Comparison of ENCODE assay signal across 8 mouse cellular contexts in the genomic region with DNA sequence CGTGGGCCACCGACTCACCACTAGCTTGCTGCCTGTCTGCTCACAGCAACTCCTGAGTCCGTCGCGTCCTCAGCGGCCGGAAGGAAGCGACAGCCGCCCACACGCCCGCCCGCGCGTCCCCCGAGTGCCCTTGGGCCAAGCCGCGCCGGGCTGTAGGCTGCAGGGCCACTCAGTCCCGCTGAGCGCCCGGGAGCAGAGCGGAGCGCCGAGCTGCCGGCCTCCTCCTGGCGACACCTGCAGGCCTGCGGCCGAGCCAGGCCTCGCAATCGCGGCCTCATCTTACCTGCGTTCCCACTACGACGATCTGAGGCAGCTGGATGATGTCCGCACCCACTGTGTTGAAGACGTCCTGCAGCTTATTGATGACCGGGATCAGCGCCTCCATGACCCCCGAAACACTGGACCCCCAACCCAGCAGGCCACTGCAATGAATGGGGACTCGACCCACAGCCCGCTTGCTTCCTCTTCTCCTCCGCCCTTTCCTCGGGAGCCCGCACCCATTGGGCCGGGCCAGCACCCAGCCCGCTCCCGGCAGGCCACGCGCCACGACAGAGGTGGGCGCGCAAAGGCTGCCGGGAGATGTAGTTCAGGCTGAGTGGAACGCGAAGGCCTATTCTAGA. TPM values are rescaled to one million over a fixed set of nuclear protein-coding genes. Genes with fewer than 3 reads are reported as not detected.
DNase-seq lines count a peak whose midpoint lies in the region; ATAC-seq lines count a peak whose summit lies in the region.

A gene (minus strand): TSS at position 479 of the 620 bp plus-strand sequence.

- peak within 1 kb of the TSS; percentile 87 for H3K4me3 ChIP-seq in intestine, embryonic 14.5 days (ENCODE audit: low read depth, low read length)

- whole genome bisulfite sequencing in intestine, embryonic 14.5 days = under 1% methylated on average over 55 of the region's 55 CpGs

- H3K9ac ChIP-seq in intestine, embryonic 14.5 days (ENCODE audit: low read length) = peak within 1 kb of the TSS; percentile 79

- H3K4me1 ChIP-seq in intestine, embryonic 14.5 days (replicated peaks; ENCODE audit: control insufficient read depth, insufficient read depth, low read length) = peaks cover 6% of the 10 kb centered on the region

- H3K27ac ChIP-seq in intestine, embryonic 14.5 days (ENCODE audit: low read depth) = peak within 1 kb of the TSS; percentile 87

- H3K36me3 ChIP-seq in intestine, embryonic 14.5 days (ENCODE audit: control insufficient read depth, insufficient read depth, low read length) = no peaks in the 10 kb centered on the region

- peak; percentile 99 for ATAC-seq in intestine, embryonic 14.5 days (replicated peaks; ENCODE audit: low FRiP score, low TSS enrichment, low read depth)

- intact Hi-C loops in left cerebral cortex, postnatal 14 days (cut with DNase I) = loop anchor here (10.0 kb wide), 2 partner anchors 196 to 226 kb away; no protein-coding TSS in a partner anchor

- peak; percentile 91 to 92 for DNase-seq in adrenal gland, adult 18-20 months (ENCODE audit: low spot score in 2 of 2)
- DNase-seq in embryo, embryonic 11 days = peak; percentile 95
- DNase-seq in gastrocnemius, postnatal 25 days = peak; percentile 90
- peak; percentile 94 for DNase-seq in intestine, embryonic 14.5 days (ENCODE audit: low spot score)
- peak; percentile 92 to 93 for DNase-seq in left cerebral cortex, postnatal 14 days (ENCODE audit: low spot score in 2 of 2)
- peak; percentile 91 for DNase-seq in mesoderm, embryonic 11.5 days (ENCODE audit: low read depth, low spot score)
- DNase-seq in right cerebral cortex, postnatal 36 days (ENCODE audit: low spot score in 2 of 2) = peak; percentile 88 to 91
- DNase-seq in yolk sac, embryonic 10.5 days (ENCODE audit: low spot score) = peak; percentile 93

- no peaks in the 10 kb centered on the region for H3K27me3 ChIP-seq in intestine, embryonic 14.5 days (replicated peaks; ENCODE audit: control insufficient read depth, insufficient read depth, low read length)

- H3K4me2 ChIP-seq in intestine, embryonic 14.5 days (ENCODE audit: low read length) = peak within 1 kb of the TSS; percentile 60

- H3K9me3 ChIP-seq in intestine, embryonic 14.5 days (ENCODE audit: control insufficient read depth, low read length) = no peaks in the 10 kb centered on the region

RNA-seq across cellular contexts. Expression of the gene that starts here (rescaled TPM):
- 10 to 100 TPM; 82.1 to 82.8 TPM for total RNA-seq in adrenal gland, adult 18-20 months (2021)
- total RNA-seq in gastrocnemius, postnatal 25 days (2021) = 10 to 100 TPM; 59.1 to 66.0 TPM
- 61.6 and 64.6 TPM in 2 replicates for polyA plus RNA-seq in intestine, embryonic 14.5 days (2014; fragmentation: Nextera tagmentation; extraction: Ambion mirVana)
- 100 to 1,000 TPM; 209 to 220 TPM for total RNA-seq in left cerebral cortex, postnatal 14 days (2021)

Comparison
In these comparisons a context has a peak if more than half of its experiments do, and no peak if none do; other contexts are left out.
1. Peak in every context shown above with its lines: DNase-seq, ATAC-seq, H3K4me3 ChIP-seq and H3K27ac ChIP-seq.